Mouse (Mus musculus) heart, embryonic 15.5 days (tissue): ENCODE measurements around the gene Antxr1. TPM values are rescaled to one million over a fixed set of nuclear protein-coding genes. Genes with fewer than 3 reads are reported as not detected.

Experiments used
- ATAC-seq: fragments of 200-750 bp; cut with Nextera tagmentation; replicated peaks from 2 replicates; pipeline ENCODE4 v1.8.0; 2017; ENCODE audit warnings: low read depth, moderate TSS enrichment; ENCODE audit not compliant: insufficient number of reproducible peaks, insufficient read depth, low FRiP score
- H3K27ac ChIP-seq: fragments of 300-500 bp; sonication (generic); 2 replicates; pipeline ENCODE4 v1.5.1; 2015; ENCODE audit warnings: mild to moderate bottlenecking, inconsistent platforms
- H3K27me3 ChIP-seq: fragments of 300-500 bp; sonication (generic); 2 replicates; pipeline ENCODE4 v1.6.1; 2015; ENCODE audit warnings: inconsistent platforms
- H3K36me3 ChIP-seq: fragments of 300-500 bp; sonication (generic); 2 replicates; pipeline ENCODE4 v1.6.1; 2015; ENCODE audit warnings: mild to moderate bottlenecking, inconsistent platforms
- H3K4me1 ChIP-seq: fragments of 300-500 bp; sonication (generic); replicated peaks from 2 replicates; pipeline ENCODE4 v1.6.1; 2015; ENCODE audit warnings: inconsistent platforms
- H3K4me2 ChIP-seq: fragments of 300-500 bp; sonication (generic); 2 replicates; pipeline ENCODE4 v1.6.1; 2015; ENCODE audit warnings: inconsistent platforms, mild to moderate bottlenecking, moderate library complexity
- H3K4me3 ChIP-seq: fragments of 300-500 bp; sonication (generic); 2 replicates; pipeline ENCODE4 v1.5.1; 2015; ENCODE audit warnings: mild to moderate bottlenecking, inconsistent platforms
- H3K9ac ChIP-seq: fragments of 300-500 bp; sonication (generic); 2 replicates; pipeline ENCODE4 v1.6.1; 2015; ENCODE audit warnings: mild to moderate bottlenecking, inconsistent platforms
- H3K9me3 ChIP-seq: fragments of 300-500 bp; sonication (generic); replicated peaks from 2 replicates; pipeline ENCODE4 v1.6.1; 2016; ENCODE audit warnings: inconsistent platforms
- WGBS: fragments of 180-500 bp; shearing (Covaris S2); methylation state at CpG from one replicate; pipeline ENCODE4 v1.1.7; 2015; ENCODE audit warnings: mixed read lengths; 5-methylcytosine and 5-hydroxymethylcytosine counted together
- polyA plus RNA-seq: library from polyadenylated mRNA; unstranded; fragments of >200 nt; fragmentation: Nextera tagmentation; extraction: Ambion mirVana; gene quantifications from 2 replicates; pipeline ENCODE4 v1.2.1, GENCODE M21; 2015

The Antxr1 gene
- polyA plus RNA-seq, 1 experiment from 2014 or later = 5.0 TPM

GRCm38 (mm10) chr6:87119066-87119837 is 216.4 kb downstream of the Antxr1 start:
- no peak overlapping the region for H3K4me3 ChIP-seq
- no peak overlapping the region for H3K4me2 ChIP-seq
- no peaks in the 10 kb centered on the region for H3K36me3 ChIP-seq
- 81% methylated on average over 20 of the region's 20 CpGs for WGBS
- H3K27me3 ChIP-seq = no peaks in the 10 kb centered on the region
- no peak overlapping the region for H3K9ac ChIP-seq
- H3K4me1 ChIP-seq = peaks cover 6% of the 10 kb centered on the region; the same call in 1 of the 2 replicates
- ATAC-seq = no peak
- H3K27ac ChIP-seq = no peak overlapping the region
- H3K9me3 ChIP-seq = no peaks in the 10 kb centered on the region

- no peaks in the 10 kb centered on the region for H3K9me3 ChIP-seq
- no peak overlapping the region for H3K27ac ChIP-seq
- no peak for ATAC-seq
- no peak overlapping the region for H3K4me2 ChIP-seq
- no peaks in the 10 kb centered on the region for H3K36me3 ChIP-seq
- no peak overlapping the region for H3K9ac ChIP-seq
- no peak overlapping the region for H3K4me3 ChIP-seq
- WGBS = 83% methylated on average over 7 of the region's 7 CpGs
- peaks cover 6% of the 10 kb centered on the region; the same call in 1 of the 2 replicates for H3K4me1 ChIP-seq
- no peaks in the 10 kb centered on the region for H3K27me3 ChIP-seq
Measured at GRCm38 (mm10) chr6:87116596-87116995, 219.0 kb downstream of the Antxr1 start.

- H3K4me1 ChIP-seq = peaks cover 6% of the 10 kb centered on the region; the same call in 1 of the 2 replicates
- H3K4me3 ChIP-seq = no peak overlapping the region
- H3K4me2 ChIP-seq = no peak overlapping the region
- no peak for ATAC-seq
- H3K27ac ChIP-seq = no peak overlapping the region
- no peaks in the 10 kb centered on the region for H3K36me3 ChIP-seq
- no peaks in the 10 kb centered on the region for H3K27me3 ChIP-seq
- H3K9ac ChIP-seq = no peak overlapping the region
- H3K9me3 ChIP-seq = no peaks in the 10 kb centered on the region
- 69% methylated on average over 2 of the region's 2 CpGs for WGBS
Measured at GRCm38 (mm10) chr6:87115981-87116380, 219.6 kb downstream of the Antxr1 start.

GRCm38 (mm10) chr6:87112125-87112524 is 223.5 kb downstream of the Antxr1 start:
- Histone ChIP-seq H3K27ac (peak overlapping the region; percentile 15; the same call in 1 of the 2 replicates), H3K27me3 (no peaks in the 10 kb centered on the region), H3K4me1 (no peaks in the 10 kb centered on the region), H3K36me3 (no peaks in the 10 kb centered on the region), H3K9me3 (no peaks in the 10 kb centered on the region), H3K4me3 (no peak overlapping the region), H3K4me2 (no peak overlapping the region), H3K9ac (no peak overlapping the region)
- no peak for ATAC-seq
- 65% methylated on average over 6 of the region's 6 CpGs for WGBS

- WGBS = 95% methylated on average over 1 of the region's 1 CpGs
Measured at GRCm38 (mm10) chr6:87111493-87111892, 224.1 kb downstream of the Antxr1 start.

GRCm38 (mm10) chr6:87104123-87104796 is 231.4 kb downstream of the Antxr1 start, which contains the start of gene D6Ertd527e:
TSS of gene D6Ertd527e (plus strand) at chr6:87104746.
- no peak for ATAC-seq
- H3K27ac ChIP-seq = no peak within 1 kb of the TSS
- peaks cover 25% of the 10 kb centered on the region for H3K4me1 ChIP-seq
- no peaks in the 10 kb centered on the region for H3K36me3 ChIP-seq
- H3K4me2 ChIP-seq = no peak within 1 kb of the TSS
- H3K9me3 ChIP-seq = no peaks in the 10 kb centered on the region
- H3K9ac ChIP-seq = no peak within 1 kb of the TSS
- WGBS = 77% methylated on average over 11 of the region's 11 CpGs
- H3K27me3 ChIP-seq = no peaks in the 10 kb centered on the region
- H3K4me3 ChIP-seq = no peak within 1 kb of the TSS

More at GRCm38 (mm10) chr6:87111493-87111892, 224.1 kb downstream of the Antxr1 start:
- no peak overlapping the region for H3K9ac ChIP-seq
- no peak for ATAC-seq
- H3K4me1 ChIP-seq = no peaks in the 10 kb centered on the region
- H3K9me3 ChIP-seq = no peaks in the 10 kb centered on the region
- no peak overlapping the region for H3K4me3 ChIP-seq
- no peaks in the 10 kb centered on the region for H3K27me3 ChIP-seq
- no peak overlapping the region for H3K4me2 ChIP-seq
- H3K36me3 ChIP-seq = no peaks in the 10 kb centered on the region
- H3K27ac ChIP-seq = no peak overlapping the region

- ATAC-seq = no peak
- Histone ChIP-seq H3K4me1 (peaks cover 27% of the 10 kb centered on the region), H3K9ac (no peak overlapping the region), H3K4me2 (no peak overlapping the region), H3K27me3 (no peaks in the 10 kb centered on the region), H3K27ac (no peak overlapping the region), H3K9me3 (no peaks in the 10 kb centered on the region), H3K36me3 (no peaks in the 10 kb centered on the region), H3K4me3 (no peak overlapping the region)
- WGBS = 87% methylated on average over 1 of the region's 1 CpGs
Measured at GRCm38 (mm10) chr6:87103314-87103713, 232.3 kb downstream of the Antxr1 start.

GRCm38 (mm10) chr6:87102421-87102911 is 233.2 kb downstream of the Antxr1 start:
- Histone ChIP-seq H3K9ac (no peak overlapping the region), H3K27ac (peak overlapping the region; percentile 43), H3K4me3 (no peak overlapping the region), H3K36me3 (no peaks in the 10 kb centered on the region), H3K9me3 (no peaks in the 10 kb centered on the region), H3K4me2 (no peak overlapping the region), H3K4me1 (peaks cover 27% of the 10 kb centered on the region), H3K27me3 (no peaks in the 10 kb centered on the region)
- 0 out of 2 replicates have a peak, but pooled peaks have one; percentile 41 for ATAC-seq
- WGBS = 24% methylated on average over 7 of the region's 7 CpGs

GRCm38 (mm10) chr6:87101955-87102353 is 233.7 kb downstream of the Antxr1 start:
- no peak overlapping the region for H3K4me3 ChIP-seq
- WGBS = 20% methylated on average over 4 of the region's 4 CpGs
- no peak overlapping the region for H3K9ac ChIP-seq
- no peaks in the 10 kb centered on the region for H3K9me3 ChIP-seq
- ATAC-seq = no peak
- no peak overlapping the region for H3K4me2 ChIP-seq
- H3K27me3 ChIP-seq = no peaks in the 10 kb centered on the region
- H3K27ac ChIP-seq = peak overlapping the region; percentile 43
- peaks cover 27% of the 10 kb centered on the region for H3K4me1 ChIP-seq
- no peaks in the 10 kb centered on the region for H3K36me3 ChIP-seq

- Histone ChIP-seq H3K4me3 (peak overlapping the region; percentile 36), H3K4me1 (peaks cover 27% of the 10 kb centered on the region), H3K36me3 (no peaks in the 10 kb centered on the region), H3K9ac (peak overlapping the region; percentile 47), H3K4me2 (peak overlapping the region; percentile 68), H3K9me3 (no peaks in the 10 kb centered on the region), H3K27ac (peak overlapping the region; percentile 43; the same call in 1 of the 2 replicates), H3K27me3 (no peaks in the 10 kb centered on the region)
- 8% methylated on average over 12 of the region's 12 CpGs for WGBS
- peak; percentile 51 for ATAC-seq
Measured at GRCm38 (mm10) chr6:87101281-87101954, 234.2 kb downstream of the Antxr1 start.
